Mouse (Mus musculus) liver, embryonic 11.5 days (tissue): ENCODE measurements at regions not wholly inside any gene's neighbourhood (a gene's known extent, or its start where the extent isn't known, plus 50 kb on each side); places are given as distances from the start of the nearest gene placed in this dataset. TPM values are rescaled to one million over a fixed set of nuclear protein-coding genes. Genes with fewer than 3 reads are reported as not detected.

Experiments used
- ATAC-seq: fragments of 200-750 bp; cut with Nextera tagmentation; replicated peaks from 2 replicates; pipeline ENCODE4 v1.8.0; 2017; ENCODE audit warnings: moderate number of reproducible peaks, mild to moderate bottlenecking, moderate TSS enrichment, moderate library complexity; ENCODE audit not compliant: low FRiP score
- DNase-seq: peaks from one replicate; pipeline ENCODE4 v3.0.0-alpha.2; 2017; ENCODE audit warnings: low spot score
- H3K27ac ChIP-seq: fragments of 300-500 bp; sonication (generic); 2 replicates; pipeline ENCODE4 v1.5.1; 2014; ENCODE audit warnings: mild to moderate bottlenecking, low read depth, low read length, control low read depth
- H3K27me3 ChIP-seq: fragments of 300-500 bp; sonication (generic); replicated peaks from 2 replicates; pipeline ENCODE4 v1.6.1; 2014; ENCODE audit warnings: low read length, mixed read lengths; ENCODE audit not compliant: control insufficient read depth, insufficient read depth
- H3K36me3 ChIP-seq: fragments of 300-500 bp; sonication (generic); 2 replicates; pipeline ENCODE4 v1.6.1; 2014; ENCODE audit warnings: mild to moderate bottlenecking, low read length, moderate library complexity, mixed read lengths; ENCODE audit not compliant: control insufficient read depth, insufficient read depth
- H3K4me1 ChIP-seq: fragments of 300-500 bp; sonication (generic); replicated peaks from 2 replicates; pipeline ENCODE4 v1.6.1; 2014; ENCODE audit warnings: low read length, mixed read lengths; ENCODE audit not compliant: control insufficient read depth, insufficient read depth
- H3K4me2 ChIP-seq: fragments of 300-500 bp; sonication (generic); 2 replicates; pipeline ENCODE4 v1.6.1; 2014; ENCODE audit warnings: mild to moderate bottlenecking, control low read depth, moderate library complexity
- H3K4me3 ChIP-seq: fragments of 300-500 bp; sonication (generic); 2 replicates; pipeline ENCODE4 v1.5.1; 2014; ENCODE audit warnings: low read depth, low read length, control low read depth
- H3K9ac ChIP-seq: fragments of 300-500 bp; sonication (generic); 2 replicates; pipeline ENCODE4 v1.6.1; 2014; ENCODE audit warnings: low read depth, low read length, control low read depth
- H3K9me3 ChIP-seq: fragments of 300-500 bp; sonication (generic); 2 replicates; pipeline ENCODE4 v1.6.1; 2016; ENCODE audit warnings: low read length, inconsistent platforms, mixed read lengths; ENCODE audit not compliant: control insufficient read depth
- whole genome bisulfite sequencing: fragments of 180-500 bp; shearing (Covaris S2); extraction: QIAGEN DNeasy Blood & Tissue Kit; methylation state at CpG from one replicate; pipeline ENCODE4 v1.1.7; 2014; 5-methylcytosine and 5-hydroxymethylcytosine counted together
- microRNA-seq: library from miRNA; unstranded; fragments of <30 nt; microRNA quantifications from one replicate; pipeline ENCODE4, GENCODE M21; 2017; ENCODE audit warnings: borderline number of aligned reads

DNA sequence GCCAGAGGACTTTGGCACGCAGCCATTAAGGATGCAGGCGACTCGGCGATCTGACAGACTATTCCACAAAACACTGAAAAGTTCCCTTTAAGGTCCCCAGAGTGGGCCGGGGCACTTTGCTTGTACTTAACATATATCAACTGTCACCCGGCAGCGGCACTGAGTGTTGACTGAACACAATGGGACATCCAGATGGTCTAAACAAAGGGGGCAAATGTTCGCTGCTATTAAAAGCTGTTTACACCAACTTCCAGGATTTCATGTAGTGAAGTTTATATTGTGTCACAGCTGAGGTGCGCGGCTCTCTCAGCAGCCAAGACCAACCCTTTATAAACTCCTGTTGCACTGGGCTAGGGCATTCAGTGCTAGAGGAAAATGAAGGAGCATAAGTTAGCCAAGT is 157.6 kb downstream of the Zfp281 start:
- H3K27ac ChIP-seq: no peak overlapping the region
- H3K9me3 ChIP-seq: no peaks in the 10 kb centered on the region
- H3K36me3 ChIP-seq: no peaks in the 10 kb centered on the region
- no peak overlapping the region for H3K4me3 ChIP-seq
- no peak for DNase-seq
- 51% methylated on average over 10 of the region's 10 CpGs for WGBS
- peaks cover 3% of the 10 kb centered on the region; the same call in 1 of the 2 replicates for H3K4me1 ChIP-seq
- no peak for ATAC-seq
- H3K27me3 ChIP-seq: no peaks in the 10 kb centered on the region
- no peak overlapping the region; the same call in 1 of the 2 replicates for H3K4me2 ChIP-seq
- H3K9ac ChIP-seq: no peak overlapping the region

DNA sequence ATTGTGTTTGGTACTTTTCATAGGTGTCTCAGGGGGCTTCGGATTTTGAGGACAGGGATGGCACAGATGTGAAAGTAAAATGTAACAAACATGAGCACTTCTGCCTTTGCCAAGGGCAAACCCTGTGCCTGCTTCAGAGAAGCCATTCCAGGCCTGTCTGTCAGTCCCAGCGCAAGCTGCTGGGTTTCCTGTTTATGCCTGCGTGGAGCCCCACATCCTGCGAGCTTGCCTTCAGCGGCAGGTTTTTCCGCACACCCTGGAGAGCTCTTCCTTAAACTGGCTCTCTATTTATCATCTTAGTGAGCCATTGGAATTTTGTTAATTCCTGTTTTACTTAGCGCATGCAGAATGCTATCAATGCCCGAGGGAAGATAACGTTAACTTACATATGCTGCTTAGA is 159.5 kb downstream of the Zfp281 start:
- DNase-seq (no peak), ATAC-seq (no peak)
- 29% methylated on average over 9 of the region's 9 CpGs for WGBS
- no peak overlapping the region for H3K9ac ChIP-seq
- H3K4me1 ChIP-seq: peaks cover 3% of the 10 kb centered on the region; the same call in 1 of the 2 replicates
- no peaks in the 10 kb centered on the region for H3K9me3 ChIP-seq
- H3K4me2 ChIP-seq: no peak overlapping the region
- H3K4me3 ChIP-seq: no peak overlapping the region
- no peak overlapping the region for H3K27ac ChIP-seq
- no peaks in the 10 kb centered on the region for H3K36me3 ChIP-seq
- no peaks in the 10 kb centered on the region for H3K27me3 ChIP-seq

DNA sequence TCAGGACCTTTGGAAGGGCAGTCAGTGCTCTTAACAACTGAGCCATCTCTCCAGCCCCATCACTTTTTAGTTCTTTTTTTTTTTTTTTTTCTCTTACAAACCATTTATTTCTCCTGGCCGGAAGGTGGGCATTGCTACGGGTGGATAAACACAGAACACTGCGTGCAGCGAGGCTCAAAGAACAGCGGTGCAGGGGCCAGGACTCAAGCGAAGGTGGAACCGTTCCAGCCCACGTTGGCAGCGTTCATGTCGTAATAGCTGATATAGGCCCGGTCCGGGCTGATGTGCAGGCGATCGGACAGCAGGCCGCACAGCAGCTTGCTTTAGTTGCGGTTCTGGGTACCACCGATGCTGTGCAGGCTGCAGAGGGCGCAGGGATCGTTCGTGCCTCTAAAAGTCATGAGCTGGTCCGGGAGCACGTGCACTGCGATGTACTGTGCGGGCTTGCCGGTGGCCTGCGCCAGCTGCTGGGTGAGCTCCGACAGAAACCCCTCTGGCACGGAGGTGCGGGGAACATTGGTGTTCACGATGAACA is 164.3 kb downstream of the Zfp281 start:
- Histone ChIP-seq H3K27ac (no peak overlapping the region), H3K27me3 (no peaks in the 10 kb centered on the region), H3K4me1 (no peaks in the 10 kb centered on the region), H3K36me3 (no peaks in the 10 kb centered on the region), H3K9ac (no peak overlapping the region), H3K4me2 (no peak overlapping the region), H3K9me3 (no peaks in the 10 kb centered on the region), H3K4me3 (no peak overlapping the region)
- DNase-seq (no peak), ATAC-seq (no peak)
- WGBS: 73% methylated on average over 30 of the region's 30 CpGs

DNA sequence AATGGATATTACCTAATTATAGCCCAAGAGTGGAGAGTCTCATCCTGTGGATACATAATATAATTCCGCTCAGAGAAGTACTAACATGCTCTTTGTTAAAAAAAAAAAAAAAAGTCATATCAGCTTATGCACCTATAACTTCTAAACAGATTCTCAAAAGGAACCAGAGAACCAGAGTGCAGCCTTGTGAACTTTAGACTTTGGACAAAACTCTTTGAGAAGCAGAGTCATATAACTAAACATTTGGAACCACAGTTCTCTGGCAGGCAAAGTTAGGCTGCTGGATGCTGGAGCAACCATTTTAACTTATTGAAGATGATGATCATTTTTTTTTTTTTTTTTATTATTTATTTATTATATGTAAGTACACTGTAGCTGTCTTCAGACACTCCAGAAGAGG is 166.9 kb downstream of the Zfp281 start:
- H3K9me3 ChIP-seq: no peaks in the 10 kb centered on the region
- H3K4me1 ChIP-seq: no peaks in the 10 kb centered on the region
- H3K27me3 ChIP-seq: no peaks in the 10 kb centered on the region
- no peak overlapping the region for H3K4me2 ChIP-seq
- no peak overlapping the region for H3K9ac ChIP-seq
- no peak for DNase-seq
- ATAC-seq: no peak
- 72% methylated on average over 1 of the region's 1 CpGs for WGBS
- no peak overlapping the region for H3K4me3 ChIP-seq
- no peaks in the 10 kb centered on the region for H3K36me3 ChIP-seq
- H3K27ac ChIP-seq: no peak overlapping the region

Small RNA genes lying in the stretch of these regions (microRNA-seq; reads per million reads assigned to microRNA genes)
- gene Gm22132: not detected
